Mouse (Mus musculus) urinary bladder, postnatal 10 days (tissue): ENCODE data around the gene Slc25a51.
"Not testable (repeated sequence)": the region's sequence is repeated elsewhere in the genome, so short reads cannot be mapped to it uniquely, and the experiment has no call there.

ENCODE experiments used
- DNase-seq: peaks from one replicate; pipeline ENCODE4 v3.0.0; 2022; ENCODE audit warnings: low spot score

Slc25a51 gene

DNA sequence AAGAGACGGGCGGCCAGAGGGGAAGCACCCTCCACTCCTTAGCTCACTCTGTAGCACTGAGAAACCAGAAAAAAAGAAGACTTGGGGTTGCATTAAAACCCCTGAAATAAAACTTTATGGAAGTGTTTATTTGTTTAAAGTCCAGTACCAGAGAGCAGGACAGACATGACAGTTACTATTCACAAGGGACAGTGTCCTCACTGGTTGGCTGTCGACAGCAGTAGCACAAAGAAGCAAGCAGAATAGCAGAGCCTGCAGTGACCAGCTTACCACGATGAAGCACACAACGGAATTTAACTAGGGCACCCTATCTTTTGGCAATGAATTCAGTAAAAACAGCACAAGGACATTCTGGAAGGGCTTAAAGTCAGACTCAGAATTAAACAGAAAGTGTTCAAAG lies 10.3 kb downstream of the Slc25a51 start:
- not testable (repeated sequence) for DNase-seq

DNA sequence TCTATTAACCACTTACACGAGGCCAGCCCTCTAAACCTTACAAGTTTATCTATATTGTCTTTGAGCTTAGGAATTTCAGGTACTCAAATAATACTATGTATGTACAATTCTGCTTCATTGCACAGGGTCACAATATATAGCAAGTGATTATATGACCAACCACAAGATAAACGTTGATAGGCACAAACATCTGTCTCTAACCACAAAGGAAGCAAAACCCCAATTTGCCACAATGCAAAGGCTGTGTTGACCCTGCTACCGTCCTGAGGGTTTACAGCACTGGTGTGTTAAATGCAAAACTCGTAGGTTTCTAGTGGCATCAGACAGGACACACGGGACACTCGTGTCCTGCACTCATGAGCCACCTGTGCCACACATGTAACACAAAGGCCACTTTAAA lies 12.4 kb downstream of the Slc25a51 start:
- not testable (repeated sequence) for DNase-seq

DNA sequence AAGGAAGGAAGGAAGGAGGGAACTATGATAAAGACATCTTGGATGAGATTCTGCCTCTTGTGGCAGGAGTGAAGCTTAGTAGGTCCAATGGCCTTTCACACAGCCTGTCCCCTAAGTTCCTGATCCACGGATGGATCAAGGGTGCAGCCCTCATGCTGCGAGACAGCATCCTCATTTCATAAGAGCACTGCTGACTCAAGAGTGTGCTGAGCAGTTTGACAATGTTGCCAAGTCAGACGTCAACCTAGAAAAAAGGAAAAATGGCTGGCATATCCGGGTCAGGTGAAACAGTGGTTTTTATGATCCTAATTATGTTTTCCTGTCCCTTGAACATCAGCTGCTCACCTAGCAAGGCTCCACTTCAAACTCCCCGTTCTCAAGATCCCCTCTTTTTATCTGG lies 14.9 kb downstream of the Slc25a51 start:
- no peak for DNase-seq

DNA sequence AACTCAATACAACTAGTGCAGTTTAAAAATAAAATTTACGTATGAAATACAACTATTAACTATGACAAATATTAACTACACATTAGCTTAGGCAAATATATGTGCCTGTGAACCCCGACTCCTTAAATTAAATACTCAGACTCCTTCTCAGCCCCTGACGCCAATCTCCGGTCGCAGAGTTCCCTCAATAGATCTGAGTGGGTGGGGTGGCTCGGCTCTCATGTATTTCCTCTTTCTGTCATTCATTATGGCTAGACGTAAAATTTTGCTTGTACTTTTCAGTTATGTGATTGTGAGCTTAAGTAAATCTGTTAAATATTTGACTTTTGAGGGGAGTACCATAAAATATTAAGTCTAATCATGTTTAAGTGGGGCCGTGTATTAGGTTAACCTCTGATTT lies 15.6 kb downstream of the Slc25a51 start:
- DNase-seq, result no peak

DNA sequence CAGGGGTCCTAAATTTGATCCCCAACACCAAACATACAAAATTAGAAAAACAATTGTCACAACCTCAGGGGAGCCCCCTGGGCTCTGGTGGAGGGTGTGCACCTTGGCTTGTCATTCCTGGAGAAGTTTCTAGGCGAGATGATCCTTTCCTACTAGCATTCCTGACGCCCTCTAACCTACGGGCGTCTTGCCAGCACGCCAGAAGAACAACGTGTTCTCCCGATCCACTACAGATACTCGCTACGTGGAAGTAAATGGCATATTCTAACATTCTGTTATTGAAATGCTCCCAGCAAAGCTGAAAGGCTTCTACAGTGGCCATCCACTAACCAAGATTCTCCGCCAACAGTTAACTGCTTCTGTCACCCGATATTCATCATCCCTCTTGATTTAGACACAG lies 16.0 kb downstream of the Slc25a51 start:
- no peak for DNase-seq

DNA sequence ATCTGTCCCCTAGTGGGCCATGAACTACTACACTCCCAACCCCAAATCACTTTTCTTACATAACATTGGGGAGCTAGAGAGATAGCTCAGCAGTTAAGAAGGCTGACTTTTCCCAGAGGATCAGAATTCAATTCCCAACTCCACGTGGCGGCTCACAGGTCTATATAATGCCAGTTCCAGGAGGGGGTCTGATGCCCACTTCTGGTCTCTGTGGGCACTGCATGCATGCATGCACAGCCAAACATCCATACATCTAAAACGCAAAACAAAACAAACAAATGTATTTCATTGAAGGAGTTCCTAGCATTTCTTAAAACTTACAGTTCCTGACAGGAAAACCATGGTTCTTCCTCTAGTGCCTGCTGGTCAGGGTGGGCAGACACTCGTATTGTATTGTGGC lies 16.5 kb downstream of the Slc25a51 start:
- DNase-seq, result no peak

DNA sequence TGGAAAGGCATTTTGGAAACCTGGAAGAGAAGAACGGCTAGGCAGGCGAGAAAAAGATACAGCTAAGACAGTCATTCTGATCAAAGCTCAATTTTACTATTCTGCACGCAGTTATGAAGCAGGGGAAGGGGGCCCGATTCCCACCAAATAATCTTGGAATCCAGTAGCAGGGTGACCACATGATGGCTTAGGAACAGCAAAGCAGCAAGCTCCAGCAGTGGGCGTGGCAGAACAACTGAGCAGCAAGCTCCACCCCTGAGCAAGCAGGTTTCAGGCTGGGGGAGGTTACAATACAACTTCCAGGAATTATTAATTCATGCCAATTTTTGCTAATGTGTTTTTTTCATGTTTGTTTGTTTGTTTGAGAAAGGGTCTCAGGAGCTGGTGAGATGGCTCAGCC lies 21.3 kb downstream of the Slc25a51 start:
- DNase-seq, result not testable (repeated sequence)

DNA sequence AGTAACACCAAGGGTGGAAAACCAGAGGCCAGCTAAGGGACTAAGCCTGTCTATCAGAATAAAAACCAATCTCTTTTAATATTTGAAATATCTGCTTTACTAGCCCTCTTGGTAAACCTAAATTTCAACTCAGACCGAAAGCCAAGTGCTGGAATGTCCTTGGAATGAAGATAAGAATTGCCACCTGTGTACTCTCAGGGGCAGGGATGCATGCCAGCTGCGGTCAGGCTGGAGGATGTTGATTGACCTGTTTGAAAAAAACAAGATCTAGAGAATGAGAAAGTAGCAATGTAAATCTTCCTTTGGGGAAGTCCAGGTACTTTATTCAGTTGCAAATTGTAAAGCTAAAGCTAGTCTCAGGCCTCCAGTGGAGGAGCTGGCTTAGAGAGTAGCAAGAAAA lies 26.4 kb downstream of the Slc25a51 start:
- DNase-seq, result not testable (repeated sequence)

DNA sequence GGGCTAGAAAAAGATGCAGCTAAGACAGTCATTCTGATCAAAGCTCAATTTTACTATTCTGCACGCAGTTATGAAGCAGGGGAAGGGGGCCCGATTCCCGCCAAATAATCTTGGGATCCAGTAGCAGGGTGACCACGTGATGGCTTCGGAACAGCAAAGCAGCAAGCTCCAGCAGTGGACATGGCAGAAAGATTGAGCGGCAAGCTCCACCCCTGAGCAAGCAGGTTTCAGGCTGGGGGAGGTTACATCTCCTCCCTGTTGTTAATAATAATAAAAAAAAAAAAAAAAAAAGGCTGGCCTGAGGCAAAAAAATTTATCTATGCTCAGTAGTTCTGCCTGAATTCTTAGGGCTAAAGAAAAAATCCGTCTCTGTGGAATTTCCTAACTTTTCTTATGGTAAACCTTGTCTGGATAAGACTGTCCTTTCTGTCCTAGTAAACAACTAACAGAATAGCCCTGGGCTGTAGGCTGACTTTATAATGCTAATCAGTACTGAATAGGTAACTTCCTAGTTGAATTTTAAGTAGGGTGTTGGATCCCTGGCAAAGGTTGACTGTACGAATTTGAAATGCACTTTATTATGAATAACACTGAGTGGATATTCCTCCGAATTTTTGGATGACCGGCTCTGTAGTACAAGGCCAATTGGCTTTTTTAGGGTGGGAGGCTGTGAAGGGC lies 27.5 kb downstream of the Slc25a51 start:
- not testable (repeated sequence) for DNase-seq

DNA sequence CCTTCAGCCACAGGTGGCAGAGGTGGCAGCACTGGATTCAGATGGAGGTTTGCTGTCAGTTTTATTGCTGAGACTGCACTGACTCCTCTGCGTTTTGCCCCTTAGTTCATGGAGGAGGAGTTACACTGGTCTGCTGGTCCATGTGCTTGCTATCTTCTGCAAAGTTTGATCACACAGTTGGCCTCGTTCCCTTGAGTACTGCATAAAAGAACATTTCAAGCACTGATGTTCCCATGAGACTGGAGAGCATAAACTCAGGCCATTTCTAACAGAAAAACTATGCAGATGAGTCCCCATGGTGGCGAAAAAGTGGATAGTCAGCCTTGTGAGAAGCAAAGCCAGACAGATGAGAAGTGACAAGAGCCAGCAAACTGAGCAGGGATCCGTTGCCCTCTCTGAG lies 32.0 kb downstream of the Slc25a51 start:
- DNase-seq, result no peak

DNA sequence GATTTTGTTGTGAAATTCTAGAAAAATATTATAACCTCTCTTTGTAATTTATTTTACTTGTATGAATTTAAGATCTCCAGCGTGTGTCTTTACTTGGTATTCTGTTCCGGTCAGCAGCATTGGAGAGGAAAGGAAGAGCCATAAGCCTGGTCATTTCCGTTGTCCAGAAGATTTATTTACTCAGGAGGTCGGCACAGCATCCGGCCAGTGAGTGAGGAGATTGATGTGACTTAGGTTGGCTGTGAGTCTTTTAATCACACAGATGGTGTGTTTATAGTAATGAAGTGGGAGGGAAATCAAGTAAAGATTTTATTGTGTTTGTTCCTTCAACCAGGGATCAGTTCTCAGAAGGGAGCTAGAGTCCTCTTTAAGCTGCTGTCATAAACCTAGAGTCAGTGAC lies 33.7 kb downstream of the Slc25a51 start:
- no peak for DNase-seq

DNA sequence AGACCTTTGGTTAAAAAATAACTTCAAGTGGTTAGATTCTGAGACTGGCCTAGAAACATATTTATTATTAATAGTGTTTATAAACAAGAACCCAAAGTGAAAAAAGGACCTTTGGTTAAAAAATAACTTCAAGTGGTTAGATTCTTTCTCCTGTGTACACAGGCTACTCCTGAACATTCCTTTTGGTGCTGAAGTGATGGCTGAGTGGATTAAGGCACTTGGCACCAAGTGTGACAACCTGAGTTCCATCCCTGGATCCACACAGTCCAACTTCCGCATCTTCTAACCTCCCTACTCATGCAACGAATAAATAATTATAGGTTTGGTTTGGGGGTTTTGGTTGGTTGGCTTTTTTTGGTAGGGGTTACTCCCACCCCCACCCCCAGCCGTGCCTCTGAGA lies 37.3 kb downstream of the Slc25a51 start:
- DNase-seq, result no peak

DNA sequence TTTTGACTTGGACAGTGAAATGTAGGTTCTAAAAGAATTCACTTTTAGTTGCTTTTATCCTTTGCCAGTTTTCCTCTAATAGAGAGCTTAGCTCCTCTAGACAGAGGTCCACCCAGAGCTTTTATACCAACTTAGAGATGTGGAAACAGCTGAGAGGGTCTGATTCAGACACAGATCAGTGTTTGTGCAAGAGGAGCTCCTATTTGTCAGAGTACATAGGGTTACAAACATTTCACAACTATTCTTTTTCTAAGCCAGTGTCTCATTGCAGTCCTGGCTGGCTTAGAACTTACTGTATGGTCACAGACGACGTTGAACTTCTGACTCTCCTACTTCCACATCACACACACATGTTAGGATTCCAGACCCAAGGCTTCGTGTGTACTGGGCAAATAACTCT lies 51.9 kb downstream of the Slc25a51 start:
- no peak for DNase-seq
